Mouse (Mus musculus): ENCODE measurements around the gene Mtfr1l. TPM values are rescaled to one million over a fixed set of nuclear protein-coding genes. Genes with fewer than 3 reads are reported as not detected.

Mtfr1l gene
- total and polyA plus RNA-seq, 2 experiments from 2014 or later = 167 to 191 TPM

GRCm38 (mm10) chr4:134476899-134477298 is 58.3 kb downstream of the Mtfr1l start:
- H3K4me1 ChIP-seq (ENCODE audit: insufficient read depth, low read length) = peaks cover 12% of the 10 kb centered on the region; the same call in 1 of the 2 replicates
- no peak for DNase-seq (ENCODE audit: low spot score)
- H3K4me3 ChIP-seq (ENCODE audit: low read depth, low read length) = no peak overlapping the region
- no peaks in the 10 kb centered on the region for H3K27me3 ChIP-seq (ENCODE audit: insufficient read depth, low read length)
- H3K36me3 ChIP-seq (ENCODE audit: insufficient read depth, low read length) = peaks cover 32% of the 10 kb centered on the region
- H3K9me3 ChIP-seq (ENCODE audit: low read length) = no peaks in the 10 kb centered on the region
- H3K27ac ChIP-seq (ENCODE audit: low read depth, low read length) = peak overlapping the region; percentile 69
- no peak overlapping the region for H3K9ac ChIP-seq (replicated peaks; ENCODE audit: low read length, poor library complexity, severe bottlenecking)
- 82% methylated on average over 8 of the region's 8 CpGs for WGBS
- no peak overlapping the region for H3K4me2 ChIP-seq (ENCODE audit: low read depth, low read length, poor library complexity, severe bottlenecking)
- no peak for TF ChIP-seq CTCF (IDR thresholded peaks at IDR 0.05)
- ATAC-seq (ENCODE audit: low FRiP score) = no peak

Small RNA genes lying within 50 kb of the gene (microRNA-seq; reads per million reads assigned to microRNA genes)
- not detected for gene Mir6403 (ENCODE audit: borderline number of aligned reads)

Other genes with a start within 250 kb of the Mtfr1l start
- gene Pdik1l, start 247.5 kb downstream of the Mtfr1l start, total RNA-seq (2014; rRNA removed) = 44.8 and 49.7 TPM in 2 replicates
- gene Pdik1l, start 247.5 kb downstream of the Mtfr1l start, polyA plus RNA-seq (2015; fragmentation: Nextera tagmentation; extraction: Ambion mirVana) = 27.6 and 30.8 TPM in 2 replicates
- gene Trim63, start 220.3 kb downstream of the Mtfr1l start, total RNA-seq (2014; rRNA removed) = 1.5 and 2.0 TPM in 2 replicates
- 0.49 and 0.73 TPM in 2 replicates for gene Trim63, start 220.3 kb downstream of the Mtfr1l start, polyA plus RNA-seq (2015; fragmentation: Nextera tagmentation; extraction: Ambion mirVana)
- gene Slc30a2, start 192.2 kb downstream of the Mtfr1l start, total RNA-seq (2014; rRNA removed) = not detected in 2 replicates
- gene Slc30a2, start 192.2 kb downstream of the Mtfr1l start, polyA plus RNA-seq (2015; fragmentation: Nextera tagmentation; extraction: Ambion mirVana) = 0.17 and 0.21 TPM in 2 replicates
- gene Extl1, start 151.5 kb downstream of the Mtfr1l start, total RNA-seq (2014; rRNA removed) = 2.1 and 2.2 TPM in 2 replicates
- gene Extl1, start 151.5 kb downstream of the Mtfr1l start, polyA plus RNA-seq (2015; fragmentation: Nextera tagmentation; extraction: Ambion mirVana) = 0.79 and 1.2 TPM in 2 replicates
- gene Pafah2, start 139.1 kb downstream of the Mtfr1l start, total RNA-seq (2014; rRNA removed) = 8.3 and 11.6 TPM in 2 replicates
- 5.7 and 6.7 TPM in 2 replicates for gene Pafah2, start 139.1 kb downstream of the Mtfr1l start, polyA plus RNA-seq (2015; fragmentation: Nextera tagmentation; extraction: Ambion mirVana)
- gene Stmn1, start 67.1 kb downstream of the Mtfr1l start, total RNA-seq (2014; rRNA removed) = 1,269 and 1,609 TPM in 2 replicates
- gene Stmn1, start 67.1 kb downstream of the Mtfr1l start, polyA plus RNA-seq (2015; fragmentation: Nextera tagmentation; extraction: Ambion mirVana) = 6,261 and 6,359 TPM in 2 replicates
- gene Paqr7, start 38.7 kb downstream of the Mtfr1l start, total RNA-seq (2014; rRNA removed) = 69.2 and 97.8 TPM in 2 replicates
- gene Paqr7, start 38.7 kb downstream of the Mtfr1l start, polyA plus RNA-seq (2015; fragmentation: Nextera tagmentation; extraction: Ambion mirVana) = 38.9 and 41.3 TPM in 2 replicates
- 1.5 and 2.0 TPM in 2 replicates for gene Aunip, start 24.4 kb downstream of the Mtfr1l start, total RNA-seq (2014; rRNA removed)
- 0.91 and 1.3 TPM in 2 replicates for gene Aunip, start 24.4 kb downstream of the Mtfr1l start, polyA plus RNA-seq (2015; fragmentation: Nextera tagmentation; extraction: Ambion mirVana)
- gene Selenon, start 16.8 kb upstream of the Mtfr1l start, total RNA-seq (2014; rRNA removed) = 22.8 and 26.1 TPM in 2 replicates
- 9.1 and 9.4 TPM in 2 replicates for gene Selenon, start 16.8 kb upstream of the Mtfr1l start, polyA plus RNA-seq (2015; fragmentation: Nextera tagmentation; extraction: Ambion mirVana)
- 17.1 and 28.7 TPM in 2 replicates for gene Man1c1, start 168.9 kb upstream of the Mtfr1l start, total RNA-seq (2014; rRNA removed)
- gene Man1c1, start 168.9 kb upstream of the Mtfr1l start, polyA plus RNA-seq (2015; fragmentation: Nextera tagmentation; extraction: Ambion mirVana) = 2.7 and 3.4 TPM in 2 replicates
- 1.9 and 3.1 TPM in 2 replicates for gene Ldlrap1, start 232.6 kb upstream of the Mtfr1l start, total RNA-seq (2014; rRNA removed)
- gene Ldlrap1, start 232.6 kb upstream of the Mtfr1l start, polyA plus RNA-seq (2015; fragmentation: Nextera tagmentation; extraction: Ambion mirVana) = 1.9 and 2.5 TPM in 2 replicates

Data from midbrain, postnatal 0 days (tissue).